Mouse (Mus musculus) heart, embryonic 14.5 days (tissue): Measurements from ENCODE around the gene Strap. TPM values are rescaled to one million over a fixed set of nuclear protein-coding genes. Genes with fewer than 3 reads are reported as not detected.
"Not testable (repeated sequence)": the region's sequence is repeated elsewhere in the genome, so short reads cannot be mapped to it uniquely, and the experiment has no call there.

Experiments used
- ATAC-seq: fragments of 200-750 bp; cut with Nextera tagmentation; 2 replicates; pipeline ENCODE4 v1.8.0; 2017; ENCODE audit warnings: low read depth, moderate TSS enrichment; ENCODE audit not compliant: insufficient number of reproducible peaks, insufficient read depth, low FRiP score
- H3K27ac ChIP-seq, 2 experiments: fragments of 200-500 bp in 1 of 2; fragments of 300-500 bp in 1 of 2; sonication (generic) in 1 of 2; replicated peaks in 1 of 2; 2 replicates each; pipeline ENCODE4 v1.5.1; 2012 to 2014; ENCODE audit warnings: low read depth in 2 of 2, low read length in 2 of 2, control low read depth in 1 of 2, mild to moderate bottlenecking in 1 of 2, mixed read lengths in 1 of 2; ENCODE audit not compliant: control insufficient read depth in 1 of 2, insufficient read depth in 1 of 2
- H3K27me3 ChIP-seq: fragments of 300-500 bp; sonication (generic); 2 replicates; pipeline ENCODE4 v1.6.1; 2014; ENCODE audit warnings: mild to moderate bottlenecking, low read length, control low read depth; ENCODE audit not compliant: control insufficient read depth, insufficient read depth
- H3K36me3 ChIP-seq: fragments of 300-500 bp; sonication (generic); 2 replicates; pipeline ENCODE4 v1.6.1; 2014; ENCODE audit warnings: mild to moderate bottlenecking, control low read depth, low read length, mixed read lengths; ENCODE audit not compliant: control insufficient read depth, insufficient read depth
- H3K4me1 ChIP-seq, 2 experiments: fragments of 200-500 bp in 1 of 2; fragments of 300-500 bp in 1 of 2; sonication (generic) in 1 of 2; 2 replicates each; pipeline ENCODE4 v1.6.1; 2012 to 2014; ENCODE audit warnings: low read length in 2 of 2, control low read depth in 1 of 2, mixed read lengths in 1 of 2; ENCODE audit not compliant: control insufficient read depth in 2 of 2, insufficient read depth in 2 of 2
- H3K4me2 ChIP-seq: fragments of 300-500 bp; sonication (generic); 2 replicates; pipeline ENCODE4 v1.6.1; 2014; ENCODE audit warnings: mild to moderate bottlenecking, low read length
- H3K4me3 ChIP-seq, 2 experiments: fragments of 200-500 bp in 1 of 2; fragments of 300-500 bp in 1 of 2; sonication (generic) in 1 of 2; 2 replicates each; pipeline ENCODE4 v1.5.1; 2012 to 2014; ENCODE audit warnings: low read length in 2 of 2, mild to moderate bottlenecking in 2 of 2, control low read depth in 1 of 2, low read depth in 1 of 2, moderate library complexity in 1 of 2; ENCODE audit not compliant: control insufficient read depth in 1 of 2, insufficient read depth in 1 of 2
- H3K9ac ChIP-seq: fragments of 300-500 bp; sonication (generic); 2 replicates; pipeline ENCODE4 v1.6.1; 2014; ENCODE audit warnings: mild to moderate bottlenecking, low read length
- H3K9me3 ChIP-seq: fragments of 300-500 bp; sonication (generic); 2 replicates; pipeline ENCODE4 v1.6.1; 2016; ENCODE audit warnings: low read length, control low read depth; ENCODE audit not compliant: control insufficient read depth
- WGBS: fragments of 180-500 bp; shearing (Covaris S2); extraction: QIAGEN DNeasy Blood & Tissue Kit; methylation state at CpG from one replicate; pipeline ENCODE4 v1.1.7; 2014; 5-methylcytosine and 5-hydroxymethylcytosine counted together
- polyA plus RNA-seq: library from polyadenylated mRNA; unstranded; fragments of >200 nt; fragmentation: Nextera tagmentation; extraction: Ambion mirVana; gene quantifications from 2 replicates; pipeline ENCODE4 v1.2.1, GENCODE M21; 2014

Strap gene
- polyA plus RNA-seq, 1 experiment from 2014 or later, result 123 TPM

DNA sequence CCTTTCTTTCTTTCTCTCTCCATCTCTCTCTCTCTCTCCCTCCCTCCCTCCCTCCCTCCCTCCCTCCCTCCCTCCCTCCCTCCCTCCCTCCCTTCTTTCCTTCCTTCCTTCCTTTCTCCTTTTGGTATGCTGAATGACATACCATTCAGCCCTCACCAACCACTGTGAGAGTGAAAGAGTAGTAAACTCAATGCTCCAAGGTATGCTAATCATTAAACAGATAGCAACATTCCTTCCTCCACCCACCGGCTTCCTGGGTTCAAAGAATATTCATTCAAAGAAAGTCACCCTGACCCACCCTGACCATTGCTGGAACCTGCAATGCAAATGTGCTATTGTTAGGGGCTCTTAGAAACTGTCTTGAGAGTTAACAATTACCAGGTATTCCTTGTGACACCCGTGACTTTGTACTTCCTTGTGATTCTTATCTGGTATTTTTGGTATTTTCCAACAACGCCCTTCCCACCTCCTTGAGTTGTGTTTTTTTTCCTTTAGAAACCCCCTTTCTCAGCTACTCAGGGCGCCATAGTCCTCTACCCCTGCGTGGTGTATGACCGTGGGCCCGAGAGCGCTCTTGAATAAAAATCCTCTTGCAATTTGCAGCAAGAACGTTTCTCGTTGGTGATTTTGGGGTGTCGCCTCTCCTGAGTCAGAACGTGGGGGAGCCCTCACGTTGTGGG lies 26.0 kb upstream of the Strap start:
- not testable (repeated sequence) for H3K4me2 ChIP-seq, H3K27me3 ChIP-seq, H3K9ac ChIP-seq, H3K36me3 ChIP-seq, H3K27ac ChIP-seq, H3K4me3 ChIP-seq, H3K9me3 ChIP-seq, ATAC-seq
- H3K4me1 ChIP-seq, result peaks cover 6 to 11% of the 10 kb centered on the region in 2 experiments
- WGBS, result 81% methylated on average over 13 of the region's 13 CpGs

GRCm38 (mm10) chr6:137710179-137711037 lies 24.5 kb upstream of the Strap start:
- H3K9ac ChIP-seq, result no peak overlapping the region
- ATAC-seq, result no peak
- WGBS, result 73% methylated on average over 14 of the region's 14 CpGs

GRCm38 (mm10) chr6:137712654-137713309 lies 22.1 kb upstream of the Strap start:
- WGBS, result 52% methylated on average over 7 of the region's 7 CpGs
- Histone ChIP-seq H3K4me3 (no peak overlapping the region), H3K27ac (peak overlapping the region in 1 of 2 experiments; percentile 17; a peak in 1 of 4 replicates), H3K4me2 (no peak overlapping the region), H3K9ac (no peak overlapping the region), H3K9me3 (no peaks in the 10 kb centered on the region), H3K36me3 (no peaks in the 10 kb centered on the region), H3K4me1 (peaks cover 0 to 6% of the 10 kb centered on the region in 2 experiments; a peak in 3 of 4 replicates), H3K27me3 (no peaks in the 10 kb centered on the region)
- ATAC-seq, result no peak

More at GRCm38 (mm10) chr6:137710179-137711037, 24.5 kb upstream of the Strap start:
- H3K27ac ChIP-seq, result no peak overlapping the region
- H3K9me3 ChIP-seq, result no peaks in the 10 kb centered on the region
- H3K4me3 ChIP-seq, result no peak overlapping the region
- peaks cover 0 to 6% of the 10 kb centered on the region in 2 experiments; a peak in 3 of 4 replicates for H3K4me1 ChIP-seq
- no peaks in the 10 kb centered on the region for H3K27me3 ChIP-seq
- H3K36me3 ChIP-seq, result no peaks in the 10 kb centered on the region
- H3K4me2 ChIP-seq, result no peak overlapping the region

DNA sequence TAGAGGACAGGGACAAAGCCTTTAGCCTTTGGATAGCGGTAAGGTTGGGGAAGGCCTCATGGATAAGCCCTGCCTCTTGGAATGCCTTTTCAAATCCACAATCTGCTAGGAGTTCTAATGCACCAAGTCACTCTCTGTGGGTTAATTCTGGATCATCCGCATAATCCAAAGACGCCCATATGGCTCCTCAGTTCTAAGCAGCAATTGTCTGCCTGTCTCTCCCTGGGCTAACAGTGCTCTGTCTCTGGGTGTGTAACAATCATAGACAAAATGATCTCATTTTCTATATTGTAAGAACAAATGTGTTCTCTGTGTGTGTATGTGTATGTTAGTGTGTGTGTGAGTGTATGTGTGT lies 21.6 kb upstream of the Strap start:
- Histone ChIP-seq H3K4me2 (no peak overlapping the region), H3K36me3 (no peaks in the 10 kb centered on the region), H3K9me3 (no peaks in the 10 kb centered on the region), H3K27ac (peak overlapping the region in 1 of 2 experiments; percentile 17; a peak in 1 of 4 replicates), H3K4me3 (no peak overlapping the region), H3K9ac (no peak overlapping the region), H3K27me3 (no peaks in the 10 kb centered on the region), H3K4me1 (peaks cover 0 to 6% of the 10 kb centered on the region in 2 experiments; a peak in 3 of 4 replicates)
- no peak for ATAC-seq
- 61% methylated on average over 3 of the region's 3 CpGs for WGBS

DNA sequence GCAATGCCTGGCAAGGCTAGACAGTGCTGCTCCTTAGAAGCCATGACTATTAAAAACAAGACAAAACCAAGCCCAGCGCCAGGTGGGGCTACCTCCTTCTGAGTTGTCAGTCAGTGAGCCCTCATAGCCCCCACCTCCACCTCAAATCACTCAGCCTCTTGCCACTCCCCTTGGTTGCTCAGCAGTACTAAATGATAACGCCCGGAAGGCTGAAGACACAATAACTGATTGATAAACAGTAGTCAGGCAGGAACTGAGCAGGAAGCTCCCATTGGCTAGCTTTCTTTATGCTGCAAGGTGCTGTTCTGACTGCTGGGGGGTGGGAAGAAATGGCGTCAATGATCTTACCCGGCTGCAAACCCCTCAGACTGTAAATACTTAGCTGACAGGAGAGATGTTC lies 18.1 kb upstream of the Strap start:
- H3K4me2 ChIP-seq, result no peak overlapping the region
- H3K27me3 ChIP-seq, result no peaks in the 10 kb centered on the region
- peaks cover 4% of the 10 kb centered on the region; the same call in 1 of the 2 replicates for H3K9me3 ChIP-seq
- H3K9ac ChIP-seq, result no peak overlapping the region
- ATAC-seq, result no peak
- H3K4me1 ChIP-seq, result peaks cover 0 to 6% of the 10 kb centered on the region in 2 experiments; a peak in 3 of 4 replicates
- H3K36me3 ChIP-seq, result no peaks in the 10 kb centered on the region
- 38% methylated on average over 5 of the region's 5 CpGs for WGBS
- no peak overlapping the region for H3K27ac ChIP-seq
- H3K4me3 ChIP-seq, result no peak overlapping the region

DNA sequence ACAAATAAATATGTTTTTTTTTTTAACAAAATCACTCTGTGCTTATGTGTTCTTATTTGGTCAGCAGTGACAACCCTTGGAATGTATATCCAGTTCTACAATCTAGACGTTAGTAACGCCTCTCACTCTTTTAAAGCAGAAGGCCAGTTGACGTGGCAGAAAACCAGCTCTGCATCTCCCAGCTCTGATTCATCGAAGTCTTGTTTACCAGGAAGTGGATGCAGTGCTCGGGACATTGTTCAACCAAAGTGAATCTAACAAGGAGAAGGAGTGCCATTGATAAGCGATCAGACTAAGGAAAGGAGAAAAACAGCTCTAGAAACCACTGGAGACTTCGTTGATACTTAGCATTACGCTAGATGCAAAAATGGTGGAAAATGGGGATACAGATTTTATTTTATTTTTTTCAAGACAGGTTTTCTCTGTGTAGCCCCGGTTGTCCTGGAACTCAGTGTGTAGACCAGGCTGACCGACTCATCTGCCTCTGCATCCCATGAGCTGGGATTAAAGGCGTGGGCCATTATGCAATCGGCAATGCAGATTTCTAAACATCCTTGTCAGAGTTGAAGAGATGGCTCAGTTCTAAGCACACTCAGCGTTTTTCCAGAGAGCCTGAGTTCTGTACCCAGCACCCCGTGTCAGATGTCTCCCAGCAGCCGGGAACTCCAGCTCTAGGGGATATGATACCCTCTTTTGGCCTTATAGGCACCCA lies 12.5 kb upstream of the Strap start:
- 77% methylated on average over 15 of the region's 15 CpGs for WGBS
- Histone ChIP-seq H3K4me1 (no peaks in the 10 kb centered on the region), H3K9me3 (peaks cover 6% of the 10 kb centered on the region; the same call in 1 of the 2 replicates), H3K9ac (no peak overlapping the region), H3K4me3 (no peak overlapping the region), H3K4me2 (no peak overlapping the region), H3K27me3 (no peaks in the 10 kb centered on the region), H3K36me3 (no peaks in the 10 kb centered on the region), H3K27ac (no peak overlapping the region)
- no peak for ATAC-seq

DNA sequence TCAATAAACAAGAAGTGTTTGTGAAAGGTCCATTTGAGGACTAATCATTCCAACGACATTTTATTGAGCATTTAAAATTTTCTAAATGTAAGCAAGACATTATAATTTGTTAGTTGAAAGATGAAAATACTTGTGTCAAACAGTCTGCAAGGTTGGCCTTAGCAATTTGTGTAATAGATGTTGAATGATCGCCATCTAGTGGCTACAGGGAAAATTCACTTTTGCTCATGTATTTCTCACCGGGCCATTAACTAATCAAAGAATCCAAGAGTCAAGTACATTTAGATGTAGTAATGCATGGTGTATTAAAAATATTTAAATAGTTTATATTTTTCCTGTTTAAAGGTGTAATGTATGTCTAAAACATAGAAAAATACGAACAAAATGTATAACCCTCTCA lies 11.0 kb upstream of the Strap start:
- Histone ChIP-seq H3K36me3 (no peaks in the 10 kb centered on the region), H3K4me2 (no peak overlapping the region), H3K9ac (no peak overlapping the region), H3K27me3 (no peaks in the 10 kb centered on the region), H3K4me1 (no peaks in the 10 kb centered on the region), H3K9me3 (peaks cover 6% of the 10 kb centered on the region; the same call in 1 of the 2 replicates), H3K4me3 (no peak overlapping the region), H3K27ac (no peak overlapping the region)
- WGBS, result 3% methylated on average over 4 of the region's 4 CpGs
- ATAC-seq, result no peak
